Mouse (Mus musculus) midbrain, embryonic 13.5 days (tissue): Measurements from ENCODE around the gene Usp16. TPM values are rescaled to one million over a fixed set of nuclear protein-coding genes. Genes with fewer than 3 reads are reported as not detected.

Source experiments
- ATAC-seq: fragments of 200-750 bp; cut with Nextera tagmentation; 2 replicates; pipeline ENCODE4 v1.8.0; 2017; ENCODE audit warnings: mild to moderate bottlenecking, moderate TSS enrichment, moderate library complexity
- H3K27ac ChIP-seq: fragments of 300-500 bp; sonication (generic); 2 replicates; pipeline ENCODE4 v1.5.1; 2015; ENCODE audit warnings: inconsistent platforms, mild to moderate bottlenecking, moderate library complexity
- H3K27me3 ChIP-seq: fragments of 300-500 bp; sonication (generic); 2 replicates; pipeline ENCODE4 v1.6.1; 2015; ENCODE audit warnings: mild to moderate bottlenecking, inconsistent platforms
- H3K36me3 ChIP-seq: fragments of 300-500 bp; sonication (generic); 2 replicates; pipeline ENCODE4 v1.6.1; 2015; ENCODE audit warnings: mild to moderate bottlenecking, inconsistent platforms
- H3K4me1 ChIP-seq: fragments of 300-500 bp; sonication (generic); replicated peaks from 2 replicates; pipeline ENCODE4 v1.6.1; 2015; ENCODE audit warnings: inconsistent platforms
- H3K4me2 ChIP-seq: fragments of 300-500 bp; sonication (generic); replicated peaks from 2 replicates; pipeline ENCODE4 v1.6.1; 2015; ENCODE audit warnings: moderate library complexity, mild to moderate bottlenecking, inconsistent platforms
- H3K4me3 ChIP-seq: fragments of 300-500 bp; sonication (generic); replicated peaks from 2 replicates; pipeline ENCODE4 v1.5.1; 2015; ENCODE audit warnings: mild to moderate bottlenecking, inconsistent platforms
- H3K9ac ChIP-seq: fragments of 300-500 bp; sonication (generic); replicated peaks from 2 replicates; pipeline ENCODE4 v1.6.1; 2015; ENCODE audit warnings: mild to moderate bottlenecking, inconsistent platforms
- H3K9me3 ChIP-seq: fragments of 300-500 bp; sonication (generic); 2 replicates; pipeline ENCODE4 v1.6.1; 2016; ENCODE audit warnings: mild to moderate bottlenecking, inconsistent platforms
- WGBS: fragments of 180-500 bp; shearing (Covaris S2); methylation state at CpG from one replicate; pipeline ENCODE4 v1.1.7; 2015; 5-methylcytosine and 5-hydroxymethylcytosine counted together
- polyA plus RNA-seq: library from polyadenylated mRNA; unstranded; fragments of >200 nt; fragmentation: Nextera tagmentation; extraction: Ambion mirVana; gene quantifications from 2 replicates; pipeline ENCODE4 v1.2.1, GENCODE M21; 2015

The Usp16 gene
- polyA plus RNA-seq = 46.9 and 49.0 TPM in 2 replicates

DNA sequence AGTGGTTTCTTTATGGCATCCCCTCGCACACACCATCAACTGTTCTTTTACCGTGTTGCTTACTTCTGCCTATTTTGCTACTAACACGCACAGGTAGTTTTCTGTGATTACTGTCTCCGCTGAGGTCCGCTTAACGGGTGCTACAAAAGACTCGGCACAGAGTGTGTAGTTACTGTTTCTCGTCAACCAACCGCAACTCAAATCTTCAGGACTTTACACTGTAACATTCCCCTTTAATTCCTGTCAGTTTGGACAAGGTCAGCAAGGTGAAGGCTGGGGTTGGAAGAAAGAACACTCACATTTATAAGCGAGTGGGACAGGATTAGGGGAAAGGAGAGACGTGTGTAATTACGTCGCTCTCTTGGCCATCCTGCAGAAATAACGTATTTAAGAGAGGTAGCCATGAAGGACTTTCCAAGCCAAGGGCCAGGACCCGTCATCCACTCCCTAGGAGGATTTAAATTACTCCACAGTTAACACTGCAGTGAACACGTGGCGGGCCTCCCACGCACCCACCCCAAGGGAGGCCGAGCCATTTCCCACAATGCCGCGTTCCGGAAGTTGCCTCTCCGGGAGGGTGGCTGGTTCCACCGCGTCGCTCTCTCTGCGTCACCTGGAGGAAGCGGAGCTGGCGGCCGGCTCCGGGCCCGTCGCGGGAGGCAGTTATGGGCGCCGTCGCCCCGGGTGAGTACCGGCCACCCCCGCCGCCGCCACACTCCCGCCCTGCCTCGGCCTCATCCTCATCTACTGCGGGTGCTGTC is at the start of gene Usp16:
Usp16 (plus strand) TSS at position 285 of the 761 bp plus-strand sequence.
- peak; percentile 98 for ATAC-seq
- no peaks in the 10 kb centered on the region for H3K9me3 ChIP-seq
- H3K4me3 ChIP-seq = peak within 1 kb of the TSS; percentile 93
- peak within 1 kb of the TSS; percentile 92 for H3K4me2 ChIP-seq
- peak within 1 kb of the TSS; percentile 85 for H3K9ac ChIP-seq
- H3K4me1 ChIP-seq = peaks cover 19% of the 10 kb centered on the region
- H3K36me3 ChIP-seq = peaks cover 8% of the 10 kb centered on the region
- 0 out of 2 replicates have a peak, but pooled peaks cover 4% of the 10 kb centered on the region for H3K27me3 ChIP-seq
- peak within 1 kb of the TSS; percentile 80 for H3K27ac ChIP-seq
- 11% methylated on average over 43 of the region's 45 CpGs for WGBS

DNA sequence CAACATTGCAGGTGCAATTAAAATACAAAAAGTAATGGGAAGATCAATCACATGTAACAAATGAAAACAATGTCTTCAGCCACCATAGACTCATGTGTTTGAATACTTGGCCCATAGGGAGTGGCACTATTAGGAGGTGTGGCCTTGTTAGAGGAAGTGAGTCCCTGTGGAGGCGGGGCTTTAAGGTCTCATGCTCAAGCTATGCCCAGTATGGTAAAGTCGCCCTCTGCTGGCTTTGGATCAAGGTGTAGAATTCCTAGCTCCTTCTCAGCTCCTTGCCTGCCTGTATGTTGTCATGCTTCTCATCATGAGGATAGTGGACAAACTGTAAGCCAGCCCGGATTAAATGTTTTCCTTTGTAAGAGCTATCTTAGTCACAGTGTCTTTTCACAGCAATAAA is 49.5 kb upstream of the Usp16 start:
- Histone ChIP-seq H3K27me3 (no peaks in the 10 kb centered on the region), H3K27ac (no peak overlapping the region), H3K36me3 (peaks cover 81% of the 10 kb centered on the region), H3K4me3 (no peak overlapping the region), H3K9ac (no peak overlapping the region), H3K9me3 (no peaks in the 10 kb centered on the region), H3K4me2 (no peak overlapping the region), H3K4me1 (no peaks in the 10 kb centered on the region)
- 81% methylated on average over 3 of the region's 3 CpGs for WGBS
- ATAC-seq = no peak

- H3K9ac ChIP-seq = no peak overlapping the region
These were observed 33.8 kb upstream of the Usp16 start for GRCm38 (mm10) chr16:87420662-87421061.

DNA sequence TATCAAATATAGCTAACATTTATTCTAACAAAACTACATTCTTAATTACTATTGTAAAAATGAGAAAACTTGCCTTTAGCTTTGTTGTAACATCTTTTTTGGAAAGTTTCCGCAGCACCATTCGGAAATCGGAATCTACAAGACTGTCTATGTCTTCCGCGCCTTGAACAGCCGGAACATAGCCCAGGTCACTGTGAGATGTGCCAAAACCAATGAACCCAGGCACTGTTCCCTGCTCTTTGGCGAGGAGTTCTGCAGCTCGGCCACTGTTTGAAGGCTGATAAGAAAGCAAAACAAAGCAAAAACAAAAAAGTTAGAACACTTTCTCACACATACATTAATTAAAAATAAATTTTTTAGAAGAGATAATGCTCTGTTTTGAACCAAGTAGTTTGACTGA is 27.0 kb upstream of the Usp16 start:
- Histone ChIP-seq H3K9ac (no peak overlapping the region), H3K4me3 (no peak overlapping the region), H3K4me1 (peaks cover 13% of the 10 kb centered on the region), H3K27me3 (no peaks in the 10 kb centered on the region), H3K4me2 (no peak overlapping the region), H3K9me3 (peaks cover 3% of the 10 kb centered on the region; the same call in 1 of the 2 replicates), H3K27ac (no peak overlapping the region), H3K36me3 (peaks cover 44% of the 10 kb centered on the region)
- ATAC-seq = no peak
- 98% methylated on average over 8 of the region's 8 CpGs for WGBS

More at GRCm38 (mm10) chr16:87420662-87421061, 33.8 kb upstream of the Usp16 start:
- peaks cover 15% of the 10 kb centered on the region for H3K9me3 ChIP-seq
- no peaks in the 10 kb centered on the region for H3K27me3 ChIP-seq
- ATAC-seq = no peak
- 98% methylated on average over 8 of the region's 8 CpGs for WGBS
- peaks cover 94% of the 10 kb centered on the region for H3K36me3 ChIP-seq
- no peaks in the 10 kb centered on the region for H3K4me1 ChIP-seq
- H3K4me3 ChIP-seq = no peak overlapping the region
- H3K27ac ChIP-seq = no peak overlapping the region
- H3K4me2 ChIP-seq = no peak overlapping the region

DNA sequence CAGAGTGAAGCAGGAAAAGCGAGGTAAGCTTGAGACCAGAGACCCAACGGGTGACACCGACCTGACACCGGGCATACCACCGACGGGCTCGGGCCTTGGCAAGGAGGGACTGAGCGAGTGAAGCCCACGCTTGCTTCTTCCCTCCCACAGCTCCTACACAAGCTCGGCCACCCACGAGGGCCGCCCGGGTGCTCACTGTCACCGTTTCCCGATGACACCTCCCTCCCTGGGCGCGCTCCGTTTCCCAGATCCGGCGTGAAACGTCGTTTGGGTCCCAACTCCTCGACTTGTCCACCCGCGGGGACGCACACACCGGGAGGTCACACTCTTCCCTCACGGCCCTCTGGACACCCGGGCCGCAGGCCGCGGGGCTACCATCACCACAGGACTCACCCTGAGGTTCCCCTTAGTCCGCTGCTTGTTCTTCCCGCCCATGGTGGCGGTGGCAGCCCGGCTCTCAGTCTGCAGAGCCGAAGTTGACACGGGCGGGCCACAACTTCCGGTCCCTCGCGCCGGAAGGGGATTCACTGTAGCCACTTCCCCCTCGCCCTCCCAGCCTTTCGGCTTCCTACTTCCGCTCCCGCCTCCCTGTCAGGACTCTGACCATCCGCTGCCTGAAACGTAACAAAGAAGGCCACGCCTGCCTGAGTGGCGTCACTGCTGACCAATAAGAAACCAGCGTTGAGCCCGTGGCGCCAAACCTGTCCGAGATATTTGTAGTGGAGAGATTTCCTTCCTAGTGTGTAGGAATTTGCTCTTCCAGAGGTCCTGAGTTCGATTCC is 22.3 kb upstream of the Usp16 start, which contains the start of gene Ltn1:
Ltn1 (minus strand) TSS at position 580 of the 782 bp plus-strand sequence.
- Histone ChIP-seq H3K9me3 (no peaks in the 10 kb centered on the region), H3K27me3 (no peaks in the 10 kb centered on the region), H3K4me2 (peak within 1 kb of the TSS; percentile 89), H3K9ac (peak within 1 kb of the TSS; percentile 82), H3K36me3 (no peaks in the 10 kb centered on the region), H3K27ac (peak within 1 kb of the TSS; percentile 49; the same call in 1 of the 2 replicates), H3K4me1 (peaks cover 13% of the 10 kb centered on the region), H3K4me3 (peak within 1 kb of the TSS; percentile 95)
- peak; percentile 100 for ATAC-seq
- 2% methylated on average over 56 of the region's 56 CpGs for WGBS

DNA sequence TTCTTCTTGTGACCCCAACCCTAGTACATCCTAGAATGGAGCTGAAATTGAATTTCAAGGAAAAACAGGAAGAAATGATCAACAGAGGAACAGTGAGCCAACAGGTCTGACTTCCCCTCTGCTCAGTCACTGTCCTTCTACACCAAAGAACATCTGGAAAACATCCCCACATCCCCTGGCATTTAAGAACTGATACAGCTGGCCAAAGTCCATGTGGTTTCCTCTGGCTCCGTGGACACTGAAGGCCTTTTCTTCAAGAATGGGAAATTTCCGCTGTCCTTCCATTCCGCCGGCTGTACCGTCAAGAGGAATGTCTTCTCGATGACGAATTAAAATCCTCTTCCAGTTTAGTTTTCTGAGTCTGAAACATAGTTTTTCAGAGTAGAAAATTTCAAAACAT is 20.2 kb upstream of the Usp16 start:
- no peaks in the 10 kb centered on the region for H3K27me3 ChIP-seq
- WGBS = 95% methylated on average over 7 of the region's 7 CpGs

DNA sequence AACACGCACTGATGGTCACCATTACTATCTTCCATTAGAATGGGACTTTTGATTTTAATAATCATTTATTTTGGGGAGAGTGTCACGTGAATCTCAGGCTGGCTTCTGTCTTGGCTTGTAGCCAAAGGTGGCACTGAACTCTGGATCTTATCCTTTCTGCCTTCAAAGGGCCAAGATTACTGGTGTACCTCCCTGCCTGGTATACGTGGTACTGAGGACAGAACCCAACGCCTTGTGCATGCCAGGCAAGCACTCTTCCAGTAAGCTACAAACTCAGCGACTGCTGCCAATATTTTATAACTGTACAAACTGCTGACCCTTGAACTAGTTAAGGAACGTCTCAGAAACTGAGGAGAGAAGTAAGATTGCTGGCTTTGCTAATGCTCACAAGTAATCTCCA is 19.6 kb upstream of the Usp16 start:
- no peak overlapping the region for H3K27ac ChIP-seq
- no peak overlapping the region for H3K4me2 ChIP-seq
- ATAC-seq = no peak
- no peak overlapping the region for H3K9ac ChIP-seq
- peaks cover 16% of the 10 kb centered on the region for H3K4me1 ChIP-seq
- H3K27me3 ChIP-seq = no peaks in the 10 kb centered on the region
- WGBS = 90% methylated on average over 6 of the region's 6 CpGs
- no peaks in the 10 kb centered on the region for H3K36me3 ChIP-seq
- no peaks in the 10 kb centered on the region for H3K9me3 ChIP-seq
- no peak overlapping the region for H3K4me3 ChIP-seq

More for the DNA sequence above, 20.2 kb upstream of the Usp16 start:
- Histone ChIP-seq H3K9me3 (no peaks in the 10 kb centered on the region), H3K4me1 (peaks cover 13% of the 10 kb centered on the region), H3K4me2 (no peak overlapping the region), H3K27ac (no peak overlapping the region), H3K36me3 (no peaks in the 10 kb centered on the region), H3K9ac (no peak overlapping the region), H3K4me3 (no peak overlapping the region)
- ATAC-seq = no peak

- Histone ChIP-seq H3K4me1 (peaks cover 13% of the 10 kb centered on the region), H3K4me3 (no peak overlapping the region), H3K36me3 (no peaks in the 10 kb centered on the region), H3K4me2 (no peak overlapping the region), H3K9me3 (no peaks in the 10 kb centered on the region), H3K27ac (no peak overlapping the region), H3K27me3 (no peaks in the 10 kb centered on the region), H3K9ac (no peak overlapping the region)
- WGBS = 85% methylated on average over 13 of the region's 13 CpGs
- no peak for ATAC-seq
These were observed 18.9 kb upstream of the Usp16 start for GRCm38 (mm10) chr16:87435411-87436205.

GRCm38 (mm10) chr16:87437096-87437495 is 17.4 kb upstream of the Usp16 start:
- H3K36me3 ChIP-seq = no peaks in the 10 kb centered on the region
- no peak overlapping the region for H3K9ac ChIP-seq
- 93% methylated on average over 21 of the region's 21 CpGs for WGBS
- no peak for ATAC-seq
- peaks cover 15% of the 10 kb centered on the region for H3K4me1 ChIP-seq
- H3K27me3 ChIP-seq = no peaks in the 10 kb centered on the region
- no peak overlapping the region for H3K4me2 ChIP-seq
- H3K4me3 ChIP-seq = no peak overlapping the region
- H3K27ac ChIP-seq = no peak overlapping the region
- H3K9me3 ChIP-seq = no peaks in the 10 kb centered on the region

- Histone ChIP-seq H3K4me1 (peaks cover 15% of the 10 kb centered on the region), H3K4me3 (no peak overlapping the region), H3K9ac (no peak overlapping the region), H3K27me3 (no peaks in the 10 kb centered on the region), H3K36me3 (no peaks in the 10 kb centered on the region), H3K4me2 (no peak overlapping the region), H3K9me3 (no peaks in the 10 kb centered on the region), H3K27ac (no peak overlapping the region)
- ATAC-seq = no peak
- WGBS = 91% methylated on average over 8 of the region's 8 CpGs
These were observed 15.8 kb upstream of the Usp16 start for GRCm38 (mm10) chr16:87438697-87439096.

DNA sequence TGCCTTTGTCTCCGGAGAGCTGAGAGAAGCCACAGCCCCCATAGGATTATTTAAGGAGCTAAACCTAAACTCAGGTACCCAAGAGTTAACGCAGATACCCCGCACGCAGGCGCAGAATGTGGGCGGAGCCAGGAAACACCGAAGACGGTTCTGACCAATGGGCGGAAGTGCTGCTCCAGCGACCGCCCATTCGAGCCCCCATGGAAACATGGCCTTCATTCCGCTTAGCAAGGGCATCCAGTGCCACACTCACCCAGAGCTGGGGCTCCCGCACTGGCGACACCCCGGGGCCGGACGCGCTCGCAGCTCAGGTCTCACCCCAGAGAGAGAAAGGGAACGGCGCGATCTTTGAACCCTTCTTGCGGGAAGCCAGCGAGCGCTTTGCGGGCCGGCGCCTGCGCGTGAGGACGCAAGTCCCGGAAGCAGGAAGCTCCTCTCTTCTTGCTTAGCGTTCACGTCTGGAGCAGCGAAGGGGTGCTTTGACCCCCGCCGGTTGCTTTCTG is 14.3 kb upstream of the Usp16 start, which contains the start of gene Rwdd2b:
Rwdd2b (minus strand) TSS at position 390 of the 503 bp plus-strand sequence.
- ATAC-seq = peak; percentile 97
- Histone ChIP-seq H3K4me1 (peaks cover 15% of the 10 kb centered on the region), H3K9me3 (no peaks in the 10 kb centered on the region), H3K4me2 (peak within 1 kb of the TSS; percentile 68), H3K27ac (peak within 1 kb of the TSS; percentile 88), H3K4me3 (peak within 1 kb of the TSS; percentile 61), H3K27me3 (no peaks in the 10 kb centered on the region), H3K9ac (peak within 1 kb of the TSS; percentile 81), H3K36me3 (no peaks in the 10 kb centered on the region)
- under 1% methylated on average over 38 of the region's 38 CpGs for WGBS
